Mouse (Mus musculus): ENCODE data around the gene Dhx40. TPM values are rescaled to one million over a fixed set of nuclear protein-coding genes. Genes with fewer than 3 reads are reported as not detected.

The Dhx40 gene
- polyA plus RNA-seq, 1 experiment: 6.3 TPM

DNA sequence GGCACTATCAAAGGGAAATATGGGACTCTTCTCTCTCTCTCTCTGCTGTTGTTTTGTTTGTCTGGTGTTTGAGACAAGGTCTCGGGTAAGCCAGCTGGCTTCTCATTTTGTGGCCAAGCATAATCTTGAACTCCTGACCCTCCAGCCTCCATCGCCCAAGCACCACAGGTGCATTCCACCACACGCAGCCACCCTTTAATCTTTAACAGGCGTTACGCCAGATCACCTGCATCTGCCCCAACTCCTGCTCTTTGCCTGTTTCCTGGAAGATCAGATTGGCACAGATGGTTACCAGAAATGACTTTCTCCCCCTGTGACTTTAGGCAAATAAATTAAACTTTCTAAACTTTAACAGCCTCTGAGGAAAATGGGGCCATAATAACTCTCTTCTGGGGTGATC is 36.3 kb upstream of the Dhx40 start:
- no peak overlapping the region for H3K4me3 ChIP-seq (ENCODE audit: insufficient read depth, poor library complexity, severe bottlenecking)
- H3K79me2 ChIP-seq (ENCODE audit: control insufficient read depth, insufficient read depth): no peaks in the 10 kb centered on the region
- no peaks in the 10 kb centered on the region for H3K27me3 ChIP-seq (ENCODE audit: control insufficient read depth, insufficient read depth, insufficient read length)
- H3K36me3 ChIP-seq (ENCODE audit: control insufficient read depth, insufficient read depth): no peaks in the 10 kb centered on the region
- no peaks in the 10 kb centered on the region for H3K79me3 ChIP-seq (ENCODE audit: low read depth)
- H3ac ChIP-seq (ENCODE audit: control insufficient read depth, insufficient read length, low read depth): no peak overlapping the region
- TF ChIP-seq MAX (IDR thresholded peaks at IDR 0.05): no peak
- no peak for TF ChIP-seq FOSL1 (IDR thresholded peaks at IDR 0.05; ENCODE audit: insufficient read depth, low read length, poor library complexity, severe bottlenecking)
- no peak for TF ChIP-seq USF1 (IDR thresholded peaks at IDR 0.05; ENCODE audit: low read depth)
- TF ChIP-seq CEBPB (IDR thresholded peaks at IDR 0.05; ENCODE audit: low read depth): no peak
- TF ChIP-seq MYOD1 (IDR thresholded peaks at IDR 0.05; ENCODE audit: control insufficient read depth, insufficient read length, low read depth): no peak
- TF ChIP-seq MYOG (IDR thresholded peaks at IDR 0.05; ENCODE audit: control insufficient read depth, extremely low read depth, insufficient read length): no peak
- no peak for TF ChIP-seq CTCF (IDR thresholded peaks at IDR 0.05; ENCODE audit: control insufficient read depth, insufficient read depth, insufficient read length)

DNA sequence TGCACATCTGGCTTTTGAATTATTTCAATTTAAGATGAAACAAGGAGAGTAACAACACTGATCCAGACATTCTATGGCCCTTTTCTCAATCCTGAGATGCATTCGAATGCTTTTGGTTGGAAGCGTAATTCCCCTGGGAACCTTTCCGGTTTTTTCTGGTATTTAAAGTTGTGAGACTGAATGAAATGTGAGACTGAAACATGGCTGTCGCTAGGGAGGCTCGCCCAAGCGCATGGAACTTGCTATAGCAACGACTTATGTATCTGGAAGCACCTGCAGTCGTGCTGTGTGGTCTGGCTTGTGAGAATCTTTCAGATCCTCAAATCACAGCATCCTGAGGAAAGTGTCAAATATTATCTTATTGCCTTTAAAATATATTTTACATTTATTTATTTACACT is 33.7 kb upstream of the Dhx40 start:
- H3K79me2 ChIP-seq (ENCODE audit: control insufficient read depth, insufficient read depth): no peaks in the 10 kb centered on the region

DNA sequence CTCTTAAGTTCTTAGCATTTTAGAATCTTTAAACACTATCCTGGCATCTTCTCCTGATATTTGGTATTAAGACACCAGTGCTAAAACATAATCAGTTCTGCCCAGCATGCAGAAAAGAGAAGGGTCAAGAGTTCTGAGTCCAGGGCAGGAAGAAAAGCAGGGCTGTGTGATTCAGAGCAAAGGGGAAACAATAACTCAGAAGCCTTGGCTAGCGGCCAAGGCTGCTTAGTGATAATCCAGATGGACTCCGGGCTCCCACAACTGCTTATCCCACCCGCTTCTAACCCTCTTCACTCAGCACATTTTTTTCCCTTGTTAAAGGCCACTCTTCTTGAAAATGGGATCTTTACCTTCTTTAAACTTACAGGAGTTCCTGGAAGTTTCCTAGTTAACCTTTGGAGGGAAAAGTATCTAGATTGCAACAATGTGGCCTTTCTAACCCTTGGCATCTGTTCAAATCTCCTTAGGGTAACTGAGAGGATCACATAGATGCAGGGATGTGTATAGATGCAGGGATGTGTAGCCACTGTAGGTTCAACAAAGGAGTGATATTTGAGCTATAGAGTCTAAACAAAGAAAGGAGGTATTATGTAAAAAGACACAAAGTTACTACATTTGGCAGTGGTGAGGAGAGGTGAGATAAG is 33.1 kb upstream of the Dhx40 start:
- no peaks in the 10 kb centered on the region for H3K79me2 ChIP-seq (ENCODE audit: control insufficient read depth, insufficient read depth)
- H3ac ChIP-seq (ENCODE audit: control insufficient read depth, insufficient read length, low read depth): no peak overlapping the region
- no peak overlapping the region for H3K4me3 ChIP-seq (ENCODE audit: insufficient read depth, poor library complexity, severe bottlenecking)
- TF ChIP-seq USF1 (IDR thresholded peaks at IDR 0.05; ENCODE audit: low read depth) (no peak), CTCF (IDR thresholded peaks at IDR 0.05; ENCODE audit: control insufficient read depth, insufficient read depth, insufficient read length) (no peak), MYOD1 (IDR thresholded peaks at IDR 0.05; ENCODE audit: control insufficient read depth, insufficient read length, low read depth) (no peak), FOSL1 (IDR thresholded peaks at IDR 0.05; ENCODE audit: insufficient read depth, low read length, poor library complexity, severe bottlenecking) (no peak), MAX (IDR thresholded peaks at IDR 0.05) (no peak), CEBPB (IDR thresholded peaks at IDR 0.05; ENCODE audit: low read depth) (no peak), MYOG (IDR thresholded peaks at IDR 0.05; ENCODE audit: control insufficient read depth, extremely low read depth, insufficient read length) (no peak)
- no peaks in the 10 kb centered on the region for H3K79me3 ChIP-seq (ENCODE audit: low read depth)
- no peaks in the 10 kb centered on the region for H3K36me3 ChIP-seq (ENCODE audit: control insufficient read depth, insufficient read depth)
- no peaks in the 10 kb centered on the region for H3K27me3 ChIP-seq (ENCODE audit: control insufficient read depth, insufficient read depth, insufficient read length)

More for the DNA sequence above, 33.7 kb upstream of the Dhx40 start:
- H3K79me3 ChIP-seq (ENCODE audit: low read depth): no peaks in the 10 kb centered on the region
- H3K36me3 ChIP-seq (ENCODE audit: control insufficient read depth, insufficient read depth): no peaks in the 10 kb centered on the region
- TF ChIP-seq CTCF (IDR thresholded peaks at IDR 0.05; ENCODE audit: control insufficient read depth, insufficient read depth, insufficient read length) (no peak), MYOG (IDR thresholded peaks at IDR 0.05; ENCODE audit: control insufficient read depth, extremely low read depth, insufficient read length) (no peak), CEBPB (IDR thresholded peaks at IDR 0.05; ENCODE audit: low read depth) (no peak), MAX (IDR thresholded peaks at IDR 0.05) (no peak), FOSL1 (IDR thresholded peaks at IDR 0.05; ENCODE audit: insufficient read depth, low read length, poor library complexity, severe bottlenecking) (no peak), USF1 (IDR thresholded peaks at IDR 0.05; ENCODE audit: low read depth) (no peak), MYOD1 (IDR thresholded peaks at IDR 0.05; ENCODE audit: control insufficient read depth, insufficient read length, low read depth) (no peak)
- no peak overlapping the region for H3ac ChIP-seq (ENCODE audit: control insufficient read depth, insufficient read length, low read depth)
- no peak overlapping the region for H3K4me3 ChIP-seq (ENCODE audit: insufficient read depth, poor library complexity, severe bottlenecking)
- H3K27me3 ChIP-seq (ENCODE audit: control insufficient read depth, insufficient read depth, insufficient read length): no peaks in the 10 kb centered on the region

DNA sequence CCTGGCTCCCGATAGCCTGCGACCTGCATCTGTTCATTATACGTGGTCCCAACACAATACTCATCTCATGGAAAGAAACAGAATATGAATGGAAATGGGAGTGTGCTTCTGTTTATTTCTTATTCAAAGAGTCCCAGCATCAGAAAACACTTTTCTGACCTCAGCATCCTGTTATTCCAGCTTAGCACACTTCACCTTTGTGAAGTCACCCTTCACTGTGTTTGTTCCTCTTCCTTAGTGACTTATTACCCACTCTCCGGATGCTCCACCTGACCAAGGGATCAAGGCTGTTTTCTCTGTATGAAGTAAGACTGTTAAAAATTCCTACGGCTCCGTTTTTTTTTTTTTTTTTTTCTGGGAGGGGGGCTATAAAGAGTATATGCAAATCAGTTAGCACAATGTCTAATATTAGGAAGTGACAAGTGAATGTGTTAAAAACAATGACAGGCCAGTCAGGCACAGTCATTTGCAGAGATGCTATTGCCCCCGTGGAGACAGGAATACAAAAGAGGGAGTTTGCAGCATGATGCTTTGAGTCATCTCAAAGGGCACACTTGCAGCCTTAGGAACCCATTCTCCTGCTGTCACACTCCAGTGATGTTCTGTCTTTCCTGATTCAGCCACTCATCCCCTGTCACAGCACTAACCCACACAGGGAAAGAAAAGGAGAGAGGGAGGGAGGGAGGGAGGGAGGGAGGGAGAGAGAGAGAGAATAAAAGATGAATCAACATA is 32.3 kb upstream of the Dhx40 start:
- Histone ChIP-seq H3K79me3 (ENCODE audit: low read depth) (no peaks in the 10 kb centered on the region), H3K36me3 (ENCODE audit: control insufficient read depth, insufficient read depth) (no peaks in the 10 kb centered on the region), H3K79me2 (ENCODE audit: control insufficient read depth, insufficient read depth) (no peaks in the 10 kb centered on the region), H3K27me3 (ENCODE audit: control insufficient read depth, insufficient read depth, insufficient read length) (no peaks in the 10 kb centered on the region), H3ac (ENCODE audit: control insufficient read depth, insufficient read length, low read depth) (no peak overlapping the region), H3K4me3 (ENCODE audit: insufficient read depth, poor library complexity, severe bottlenecking) (no peak overlapping the region)
- TF ChIP-seq CTCF (IDR thresholded peaks at IDR 0.05; ENCODE audit: control insufficient read depth, insufficient read depth, insufficient read length): no peak
- no peak for TF ChIP-seq USF1 (IDR thresholded peaks at IDR 0.05; ENCODE audit: low read depth)
- TF ChIP-seq CEBPB (IDR thresholded peaks at IDR 0.05; ENCODE audit: low read depth): no peak
- no peak for TF ChIP-seq MAX (IDR thresholded peaks at IDR 0.05)
- no peak for TF ChIP-seq MYOD1 (IDR thresholded peaks at IDR 0.05; ENCODE audit: control insufficient read depth, insufficient read length, low read depth)
- no peak for TF ChIP-seq MYOG (IDR thresholded peaks at IDR 0.05; ENCODE audit: control insufficient read depth, extremely low read depth, insufficient read length)
- TF ChIP-seq FOSL1 (IDR thresholded peaks at IDR 0.05; ENCODE audit: insufficient read depth, low read length, poor library complexity, severe bottlenecking): no peak

DNA sequence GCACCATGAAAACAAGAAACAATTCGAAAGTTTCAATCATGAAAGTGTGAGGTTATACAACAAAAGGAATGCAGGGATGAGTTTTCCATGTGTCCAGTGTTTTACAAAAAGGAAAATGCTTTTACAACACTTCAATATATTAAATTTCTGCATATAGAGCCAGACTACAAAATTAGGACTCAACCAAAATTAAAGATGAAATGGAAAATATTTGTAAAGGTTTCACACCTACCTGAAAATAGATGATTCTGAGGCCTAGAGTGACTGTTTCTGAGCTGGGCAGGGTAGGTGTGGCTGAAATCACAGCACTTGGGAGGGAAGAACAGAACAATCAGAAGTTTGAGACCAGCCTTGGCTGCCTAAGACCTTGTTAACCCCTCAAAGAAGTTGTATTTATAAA is 31.2 kb upstream of the Dhx40 start:
- Histone ChIP-seq H3K79me2 (ENCODE audit: control insufficient read depth, insufficient read depth) (no peaks in the 10 kb centered on the region), H3K4me3 (ENCODE audit: insufficient read depth, poor library complexity, severe bottlenecking) (no peak overlapping the region), H3K79me3 (ENCODE audit: low read depth) (no peaks in the 10 kb centered on the region), H3ac (ENCODE audit: control insufficient read depth, insufficient read length, low read depth) (no peak overlapping the region), H3K36me3 (ENCODE audit: control insufficient read depth, insufficient read depth) (no peaks in the 10 kb centered on the region), H3K27me3 (ENCODE audit: control insufficient read depth, insufficient read depth, insufficient read length) (no peaks in the 10 kb centered on the region)
- TF ChIP-seq MAX (IDR thresholded peaks at IDR 0.05): no peak
- no peak for TF ChIP-seq MYOG (IDR thresholded peaks at IDR 0.05; ENCODE audit: control insufficient read depth, extremely low read depth, insufficient read length)
- no peak for TF ChIP-seq CTCF (IDR thresholded peaks at IDR 0.05; ENCODE audit: control insufficient read depth, insufficient read depth, insufficient read length)
- TF ChIP-seq MYOD1 (IDR thresholded peaks at IDR 0.05; ENCODE audit: control insufficient read depth, insufficient read length, low read depth): no peak
- TF ChIP-seq CEBPB (IDR thresholded peaks at IDR 0.05; ENCODE audit: low read depth): no peak
- TF ChIP-seq USF1 (IDR thresholded peaks at IDR 0.05; ENCODE audit: low read depth): no peak
- no peak for TF ChIP-seq FOSL1 (IDR thresholded peaks at IDR 0.05; ENCODE audit: insufficient read depth, low read length, poor library complexity, severe bottlenecking)

Data from C2C12 (cell line).